Mouse (Mus musculus) B cell, adult (primary cell): ENCODE results near the gene Sec22a. TPM values are rescaled to one million over a fixed set of nuclear protein-coding genes. Genes with fewer than 3 reads are reported as not detected.

Experiments used
- total RNA-seq: library from RNA; stranded (reverse); gene quantifications from 4 replicates; pipeline ENCODE4 v1.2.4, GENCODE M21; 2023; ENCODE audit not compliant: inconsistent age

Gene Sec22a
- total RNA-seq = 9.2 to 10.8 TPM (median 10.4 TPM) in 4 replicates

GRCm38 (mm10) chr16:35363150-35364062 is at the start of gene Sec22a:
Sec22a (minus strand) TSS chr16:35363918.

Other genes with a start within 250 kb of the Sec22a start
- not detected in 4 replicates for gene Adcy5, start 209.0 kb downstream of the Sec22a start, total RNA-seq
- gene Pdia5, start 127.0 kb upstream of the Sec22a start, total RNA-seq = not detected in 4 replicates
- not detected in 4 replicates for gene Sema5b, start 177.2 kb upstream of the Sec22a start, total RNA-seq